Mouse (Mus musculus) frontal cortex, postnatal 25 days (tissue): ENCODE measurements around the gene Icam4.

Experiments used
- DNase-seq, 2 experiments: peaks; one replicate each; pipeline ENCODE4 v3.0.0; 2022; ENCODE audit warnings: low spot score in 2 of 2

Icam4 gene

GRCm38 (mm10) chr9:21011846-21012312 lies 17.3 kb upstream of the Icam4 start:
- no peak for DNase-seq

GRCm38 (mm10) chr9:21012368-21012767 lies 16.8 kb upstream of the Icam4 start:
- no peak for DNase-seq

DNA sequence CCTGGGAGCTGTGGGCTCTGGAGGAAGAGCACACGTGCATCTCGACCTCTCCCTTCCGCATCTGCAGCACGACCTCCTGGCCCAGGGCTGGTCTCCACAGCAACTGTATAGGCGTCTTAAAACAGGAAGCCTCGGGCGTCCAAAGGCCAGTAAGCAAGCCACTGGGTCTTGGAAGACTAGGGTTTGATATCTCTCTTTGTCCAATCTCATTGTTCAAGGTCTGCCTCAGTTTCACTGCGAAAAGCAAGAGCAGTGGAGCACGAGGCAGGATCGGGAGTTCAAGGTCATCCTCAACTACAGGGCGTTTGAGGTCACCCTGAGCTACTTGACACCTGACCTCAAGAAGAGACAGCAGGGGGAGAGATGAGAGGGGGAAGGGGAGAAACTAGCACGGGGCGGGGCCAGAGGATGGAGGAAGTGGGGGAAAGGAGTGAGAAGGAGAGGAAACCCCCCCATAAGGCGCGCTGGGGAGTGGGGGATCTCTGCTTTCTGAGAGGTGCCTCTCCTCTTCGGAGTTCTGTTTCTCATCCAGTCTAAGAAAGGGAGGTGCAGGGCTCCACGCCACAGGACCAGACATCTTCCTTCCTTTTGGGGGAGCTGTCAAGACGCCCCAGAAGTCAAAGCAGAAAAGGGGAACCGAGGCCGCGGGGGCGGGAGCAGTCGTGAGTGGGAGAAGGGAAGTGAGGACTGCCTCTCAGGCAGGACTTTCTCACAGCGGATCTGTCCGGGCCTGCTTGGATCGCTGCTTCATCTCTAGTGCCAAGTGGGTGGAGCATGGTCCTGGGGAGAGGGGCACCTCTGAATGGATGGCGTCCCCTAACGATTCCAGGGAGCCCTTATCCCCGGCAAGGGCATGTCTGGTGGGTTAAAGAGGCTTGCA lies 14.2 kb upstream of the Icam4 start:
- DNase-seq = no peak

GRCm38 (mm10) chr9:21015571-21016130 lies 13.5 kb upstream of the Icam4 start, which contains the start of gene Icam1:
Gene Icam1, plus strand, starts transcription at chr9:21015985.
- DNase-seq = no peak

DNA sequence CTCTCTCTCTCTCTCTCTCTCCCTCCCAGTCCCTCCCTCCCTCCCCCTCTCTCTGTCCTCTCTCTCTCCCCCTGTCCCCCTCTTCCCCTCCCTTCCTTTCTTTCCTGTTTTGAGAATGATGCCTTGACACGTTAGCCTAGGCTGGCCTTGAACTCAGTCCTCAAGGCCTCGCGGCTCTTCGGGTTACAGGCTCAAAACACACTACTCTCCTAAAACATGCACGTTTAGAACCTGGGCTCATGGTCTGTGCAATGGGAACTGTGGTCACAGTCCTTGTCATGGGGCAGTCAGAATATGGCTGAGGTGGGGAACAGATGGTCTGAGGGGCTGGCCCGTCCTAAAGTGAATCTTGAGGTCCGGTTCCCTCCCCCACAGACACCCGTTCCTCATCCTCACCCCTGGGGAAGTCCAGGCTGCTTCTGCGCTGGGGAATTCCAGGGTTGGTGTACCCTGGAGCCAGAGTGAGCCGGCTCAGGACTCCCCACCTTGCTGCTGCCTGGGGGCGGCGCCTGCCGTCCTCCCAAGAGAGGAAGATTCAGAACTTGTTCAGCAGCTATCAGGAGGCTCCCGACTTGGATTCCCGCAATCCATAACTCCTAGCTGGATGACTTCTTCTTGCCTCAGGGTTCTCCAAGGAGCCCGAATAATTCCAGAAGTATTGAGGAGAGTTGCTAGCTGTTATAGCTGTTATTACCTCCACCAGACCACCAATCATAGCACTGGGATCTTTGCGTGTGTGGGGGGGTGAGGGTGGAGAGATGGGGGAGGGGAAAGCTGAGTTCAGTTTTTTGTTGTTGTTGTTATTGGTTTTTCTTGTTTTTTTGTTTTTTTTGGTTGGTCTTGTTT lies 12.6 kb upstream of the Icam4 start:
- no peak for DNase-seq

GRCm38 (mm10) chr9:21017177-21017575 lies 12.0 kb upstream of the Icam4 start:
- DNase-seq = no peak

GRCm38 (mm10) chr9:21018600-21018999 lies 10.6 kb upstream of the Icam4 start:
- no peak for DNase-seq

DNA sequence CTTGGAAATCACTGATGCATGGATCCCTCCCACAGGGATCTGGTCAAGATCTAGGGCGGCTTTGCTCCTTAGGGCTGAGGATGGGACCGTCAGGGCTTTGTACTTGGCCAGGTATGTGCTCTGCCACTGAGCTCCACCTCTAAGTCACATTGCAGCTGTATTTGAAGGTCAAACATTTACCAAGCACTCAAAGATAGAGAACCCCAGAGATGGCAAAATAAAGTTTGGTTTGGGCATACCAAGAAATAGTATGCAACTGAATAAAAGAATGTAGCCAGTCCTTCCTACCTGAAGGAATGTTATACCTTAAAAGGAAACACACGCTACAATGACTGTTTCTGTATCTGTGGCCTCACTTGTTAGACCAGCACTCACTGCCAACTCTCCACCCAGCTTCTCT lies 7.8 kb upstream of the Icam4 start:
- no peak for DNase-seq

GRCm38 (mm10) chr9:21022288-21022687 lies 6.9 kb upstream of the Icam4 start:
- DNase-seq = no peak

DNA sequence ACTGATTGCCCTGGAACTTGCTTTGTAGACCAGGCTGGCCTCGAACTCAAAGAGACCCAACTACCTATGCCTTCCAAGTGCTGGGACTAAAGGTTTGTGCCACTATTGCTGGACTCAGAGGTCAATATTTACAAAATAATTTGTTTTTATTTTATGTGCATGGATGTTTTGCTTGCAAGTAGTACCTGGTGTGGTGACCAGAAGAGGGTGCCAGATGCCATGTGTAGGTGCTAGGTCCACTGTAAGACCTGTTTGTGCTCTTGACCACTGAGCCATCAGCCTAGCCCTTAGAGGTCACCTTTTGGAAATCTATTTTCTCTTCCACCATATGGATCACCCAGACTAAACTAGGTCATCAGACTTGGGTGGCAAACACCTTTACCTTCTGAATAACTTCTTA lies 6.4 kb upstream of the Icam4 start:
- DNase-seq = no peak

DNA sequence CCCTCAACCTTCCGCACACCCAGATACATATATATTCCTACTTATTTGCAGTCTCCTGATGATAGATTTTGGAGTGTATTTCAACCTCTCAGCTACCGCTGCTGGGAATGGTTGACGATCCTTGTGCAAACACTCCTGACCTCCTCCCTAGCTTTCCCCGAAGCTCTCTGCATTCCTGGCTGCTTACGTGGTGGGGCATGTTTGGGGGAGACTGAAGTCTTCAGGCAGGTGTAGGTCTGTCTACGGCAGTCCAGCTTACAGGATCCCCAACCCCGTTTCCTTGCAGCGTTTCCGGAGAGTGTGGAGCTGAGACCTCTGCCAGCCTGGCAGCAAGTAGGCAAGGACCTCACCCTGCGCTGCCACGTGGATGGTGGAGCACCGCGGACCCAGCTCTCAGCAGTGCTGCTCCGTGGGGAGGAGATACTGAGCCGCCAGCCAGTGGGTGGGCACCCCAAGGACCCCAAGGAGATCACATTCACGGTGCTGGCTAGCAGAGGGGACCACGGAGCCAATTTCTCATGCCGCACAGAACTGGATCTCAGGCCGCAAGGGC lies 3.8 kb upstream of the Icam4 start:
- DNase-seq = no peak

DNA sequence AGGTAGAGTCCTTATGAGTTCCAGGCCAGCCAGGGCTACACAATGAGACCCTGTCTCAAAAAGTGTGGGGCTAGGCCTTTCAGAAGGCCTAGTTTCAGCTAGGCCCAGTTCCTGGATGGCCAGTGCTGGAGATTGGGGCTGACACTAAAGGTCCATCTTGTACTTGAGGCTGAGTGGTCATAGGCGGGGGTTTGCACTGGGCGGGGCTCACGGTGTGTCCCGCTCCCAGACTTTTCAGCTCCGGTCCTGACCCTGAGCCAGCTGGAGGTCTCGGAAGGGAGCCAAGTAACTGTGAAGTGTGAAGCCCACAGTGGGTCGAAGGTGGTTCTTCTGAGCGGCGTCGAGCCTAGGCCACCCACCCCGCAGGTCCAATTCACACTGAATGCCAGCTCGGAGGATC lies 2.3 kb upstream of the Icam4 start:
- no peak for DNase-seq

- DNase-seq = no peak
These were observed 1.3 kb upstream of the Icam4 start for GRCm38 (mm10) chr9:21027774-21028290.

- DNase-seq = no peak
These were observed 538 bp upstream of the Icam4 start for GRCm38 (mm10) chr9:21028560-21029110.

DNA sequence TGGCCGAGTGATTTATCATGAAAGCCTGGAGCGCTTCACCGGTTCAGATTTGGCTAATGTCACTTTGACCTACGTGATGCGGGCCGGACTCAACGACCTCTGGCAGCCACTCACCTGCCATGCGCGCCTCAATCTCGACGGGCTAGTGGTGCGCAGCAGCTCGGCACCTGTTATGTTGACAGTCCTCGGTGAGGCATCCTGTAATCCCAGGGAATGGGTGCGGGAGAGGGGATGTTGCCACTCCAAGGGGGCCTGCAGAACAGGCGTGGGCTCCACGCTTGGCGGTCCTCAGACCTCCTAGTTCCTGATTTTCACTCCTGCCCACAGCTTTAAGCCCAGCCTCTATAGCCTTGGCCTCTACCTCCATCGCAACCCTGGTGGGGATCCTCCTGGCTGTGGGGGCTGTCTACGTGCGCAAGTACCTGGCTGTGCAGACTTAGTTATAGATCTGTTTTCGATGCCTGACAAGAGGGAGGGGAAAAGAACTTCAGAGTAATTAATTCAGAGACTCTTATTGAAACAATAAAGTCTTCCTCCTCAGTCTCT lies 955 bp downstream of the Icam4 start:
- DNase-seq = no peak

- DNase-seq = peak in 1 of 2 experiments; percentile 71
These were observed 1.6 kb downstream of the Icam4 start for GRCm38 (mm10) chr9:21030781-21031250.

DNA sequence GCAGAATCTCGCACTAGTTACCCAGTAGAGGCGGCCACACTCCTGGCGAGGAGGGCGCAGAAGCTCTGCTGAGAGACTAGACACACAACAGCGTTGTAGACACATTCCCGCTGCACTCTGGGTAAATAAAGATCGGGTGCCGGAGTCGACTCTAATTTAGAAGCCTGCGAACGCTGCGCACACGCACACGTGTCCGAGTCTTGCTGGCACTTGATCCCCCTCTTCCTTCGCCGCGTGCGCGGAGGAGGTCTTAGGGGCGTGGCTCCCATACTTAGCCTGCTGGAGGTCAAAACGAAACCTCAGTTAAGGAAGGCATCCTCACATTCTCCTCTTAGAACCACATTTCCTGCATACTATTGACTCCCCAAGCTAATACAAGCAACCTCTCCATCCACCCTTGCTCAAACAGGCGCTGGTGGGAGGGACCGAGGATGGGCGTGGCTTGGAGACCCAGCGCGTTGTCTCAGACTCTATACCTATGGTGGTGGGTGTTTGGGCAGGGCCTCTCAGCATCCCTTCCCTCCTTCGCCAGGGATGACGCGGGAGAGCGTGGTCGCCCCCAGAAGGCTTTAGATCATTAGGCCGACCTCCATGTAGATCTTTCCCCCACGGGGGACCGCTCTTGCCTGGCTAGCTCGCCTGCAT lies 2.2 kb downstream of the Icam4 start:
- peak; percentile 59 to 74 for DNase-seq

- peak in 1 of 2 experiments; percentile 65 for DNase-seq
These were observed 2.8 kb downstream of the Icam4 start, which contains the start of gene Icam5 for GRCm38 (mm10) chr9:21031896-21032351. Gene Icam5, plus strand, starts transcription at chr9:21032073.

GRCm38 (mm10) chr9:21032491-21032890 lies 3.3 kb downstream of the Icam4 start:
- DNase-seq = no peak

- no peak for DNase-seq
These were observed 4.0 kb downstream of the Icam4 start for GRCm38 (mm10) chr9:21033136-21033535.
